Mouse (Mus musculus): ENCODE data around the gene Zdhhc14. TPM values are rescaled to one million over a fixed set of nuclear protein-coding genes. Genes with fewer than 3 reads are reported as not detected.

Gene Zdhhc14
- polyA plus RNA-seq, 1 experiment, result 0.01 TPM

GRCm38 (mm10) chr17:5493809-5494208 is 1.5 kb downstream of the Zdhhc14 start:
- H3K36me3 ChIP-seq (ENCODE audit: control insufficient read depth, insufficient read depth), result no peaks in the 10 kb centered on the region
- no peak overlapping the region for H3ac ChIP-seq (ENCODE audit: control insufficient read depth, insufficient read length, low read depth)
- no peak overlapping the region for H3K4me3 ChIP-seq (ENCODE audit: insufficient read depth, poor library complexity, severe bottlenecking)

GRCm38 (mm10) chr17:5494832-5495231 is 2.5 kb downstream of the Zdhhc14 start:
- Histone ChIP-seq H3K79me3 (ENCODE audit: low read depth) (no peaks in the 10 kb centered on the region), H3K27me3 (ENCODE audit: control insufficient read depth, insufficient read depth, insufficient read length) (peaks cover 59% of the 10 kb centered on the region), H3K36me3 (ENCODE audit: control insufficient read depth, insufficient read depth) (no peaks in the 10 kb centered on the region), H3K4me3 (ENCODE audit: insufficient read depth, poor library complexity, severe bottlenecking) (no peak overlapping the region), H3ac (ENCODE audit: control insufficient read depth, insufficient read length, low read depth) (no peak overlapping the region), H3K79me2 (ENCODE audit: control insufficient read depth, insufficient read depth) (no peaks in the 10 kb centered on the region)
- TF ChIP-seq MYOD1 (IDR thresholded peaks at IDR 0.05; ENCODE audit: control insufficient read depth, insufficient read length, low read depth), result no peak
- no peak for TF ChIP-seq CEBPB (IDR thresholded peaks at IDR 0.05; ENCODE audit: low read depth)
- no peak for TF ChIP-seq CTCF (IDR thresholded peaks at IDR 0.05; ENCODE audit: control insufficient read depth, insufficient read depth, insufficient read length)
- no peak for TF ChIP-seq MAX (IDR thresholded peaks at IDR 0.05)
- no peak for TF ChIP-seq MYOG (IDR thresholded peaks at IDR 0.05; ENCODE audit: control insufficient read depth, extremely low read depth, insufficient read length)
- TF ChIP-seq USF1 (IDR thresholded peaks at IDR 0.05; ENCODE audit: low read depth), result no peak
- TF ChIP-seq FOSL1 (IDR thresholded peaks at IDR 0.05; ENCODE audit: insufficient read depth, low read length, poor library complexity, severe bottlenecking), result no peak

More at GRCm38 (mm10) chr17:5493809-5494208, 1.5 kb downstream of the Zdhhc14 start:
- no peaks in the 10 kb centered on the region for H3K79me2 ChIP-seq (ENCODE audit: control insufficient read depth, insufficient read depth)
- TF ChIP-seq CTCF (IDR thresholded peaks at IDR 0.05; ENCODE audit: control insufficient read depth, insufficient read depth, insufficient read length) (no peak), MYOG (IDR thresholded peaks at IDR 0.05; ENCODE audit: control insufficient read depth, extremely low read depth, insufficient read length) (no peak), MYOD1 (IDR thresholded peaks at IDR 0.05; ENCODE audit: control insufficient read depth, insufficient read length, low read depth) (no peak)
- H3K27me3 ChIP-seq (ENCODE audit: control insufficient read depth, insufficient read depth, insufficient read length), result peaks cover 67% of the 10 kb centered on the region
- no peaks in the 10 kb centered on the region for H3K79me3 ChIP-seq (ENCODE audit: low read depth)

GRCm38 (mm10) chr17:5497695-5498094 is 5.3 kb downstream of the Zdhhc14 start:
- Histone ChIP-seq H3K4me3 (ENCODE audit: insufficient read depth, poor library complexity, severe bottlenecking) (no peak overlapping the region), H3K27me3 (ENCODE audit: control insufficient read depth, insufficient read depth, insufficient read length) (peaks cover 45% of the 10 kb centered on the region), H3K79me3 (ENCODE audit: low read depth) (no peaks in the 10 kb centered on the region), H3K79me2 (ENCODE audit: control insufficient read depth, insufficient read depth) (no peaks in the 10 kb centered on the region), H3K36me3 (ENCODE audit: control insufficient read depth, insufficient read depth) (no peaks in the 10 kb centered on the region), H3ac (ENCODE audit: control insufficient read depth, insufficient read length, low read depth) (no peak overlapping the region)
- TF ChIP-seq CTCF (IDR thresholded peaks at IDR 0.05; ENCODE audit: control insufficient read depth, insufficient read depth, insufficient read length), result no peak
- no peak for TF ChIP-seq USF1 (IDR thresholded peaks at IDR 0.05; ENCODE audit: low read depth)
- no peak for TF ChIP-seq MAX (IDR thresholded peaks at IDR 0.05)
- TF ChIP-seq CEBPB (IDR thresholded peaks at IDR 0.05; ENCODE audit: low read depth), result no peak
- no peak for TF ChIP-seq MYOG (IDR thresholded peaks at IDR 0.05; ENCODE audit: control insufficient read depth, extremely low read depth, insufficient read length)
- TF ChIP-seq FOSL1 (IDR thresholded peaks at IDR 0.05; ENCODE audit: insufficient read depth, low read length, poor library complexity, severe bottlenecking), result no peak
- no peak for TF ChIP-seq MYOD1 (IDR thresholded peaks at IDR 0.05; ENCODE audit: control insufficient read depth, insufficient read length, low read depth)

- H3K4me3 ChIP-seq (ENCODE audit: insufficient read depth, poor library complexity, severe bottlenecking), result no peak overlapping the region
- no peaks in the 10 kb centered on the region for H3K36me3 ChIP-seq (ENCODE audit: control insufficient read depth, insufficient read depth)
- peaks cover 32% of the 10 kb centered on the region for H3K27me3 ChIP-seq (ENCODE audit: control insufficient read depth, insufficient read depth, insufficient read length)
- no peaks in the 10 kb centered on the region for H3K79me3 ChIP-seq (ENCODE audit: low read depth)
- H3ac ChIP-seq (ENCODE audit: control insufficient read depth, insufficient read length, low read depth), result no peak overlapping the region
- TF ChIP-seq MYOG (IDR thresholded peaks at IDR 0.05; ENCODE audit: control insufficient read depth, extremely low read depth, insufficient read length) (no peak), USF1 (IDR thresholded peaks at IDR 0.05; ENCODE audit: low read depth) (no peak), MAX (IDR thresholded peaks at IDR 0.05) (no peak), MYOD1 (IDR thresholded peaks at IDR 0.05; ENCODE audit: control insufficient read depth, insufficient read length, low read depth) (no peak)
- no peaks in the 10 kb centered on the region for H3K79me2 ChIP-seq (ENCODE audit: control insufficient read depth, insufficient read depth)
These were observed 6.6 kb downstream of the Zdhhc14 start for GRCm38 (mm10) chr17:5498996-5499395.

GRCm38 (mm10) chr17:5503981-5504760 is 11.8 kb downstream of the Zdhhc14 start:
- TF ChIP-seq USF1 (IDR thresholded peaks at IDR 0.05; ENCODE audit: low read depth) (no peak), FOSL1 (IDR thresholded peaks at IDR 0.05; ENCODE audit: insufficient read depth, low read length, poor library complexity, severe bottlenecking) (no peak), MYOG (IDR thresholded peaks at IDR 0.05; ENCODE audit: control insufficient read depth, extremely low read depth, insufficient read length) (no peak)

GRCm38 (mm10) chr17:5504969-5505368 is 12.6 kb downstream of the Zdhhc14 start:
- Histone ChIP-seq H3K27me3 (ENCODE audit: control insufficient read depth, insufficient read depth, insufficient read length) (peaks cover 31% of the 10 kb centered on the region), H3K36me3 (ENCODE audit: control insufficient read depth, insufficient read depth) (no peaks in the 10 kb centered on the region), H3K79me3 (ENCODE audit: low read depth) (no peaks in the 10 kb centered on the region), H3K4me3 (ENCODE audit: insufficient read depth, poor library complexity, severe bottlenecking) (no peak overlapping the region), H3K79me2 (ENCODE audit: control insufficient read depth, insufficient read depth) (no peaks in the 10 kb centered on the region), H3ac (ENCODE audit: control insufficient read depth, insufficient read length, low read depth) (no peak overlapping the region)
- TF ChIP-seq CEBPB (IDR thresholded peaks at IDR 0.05; ENCODE audit: low read depth) (no peak), MAX (IDR thresholded peaks at IDR 0.05) (no peak), MYOG (IDR thresholded peaks at IDR 0.05; ENCODE audit: control insufficient read depth, extremely low read depth, insufficient read length) (no peak), MYOD1 (IDR thresholded peaks at IDR 0.05; ENCODE audit: control insufficient read depth, insufficient read length, low read depth) (no peak), USF1 (IDR thresholded peaks at IDR 0.05; ENCODE audit: low read depth) (no peak), CTCF (IDR thresholded peaks at IDR 0.05; ENCODE audit: control insufficient read depth, insufficient read depth, insufficient read length) (no peak), FOSL1 (IDR thresholded peaks at IDR 0.05; ENCODE audit: insufficient read depth, low read length, poor library complexity, severe bottlenecking) (no peak)

More at GRCm38 (mm10) chr17:5503981-5504760, 11.8 kb downstream of the Zdhhc14 start:
- Histone ChIP-seq H3K36me3 (ENCODE audit: control insufficient read depth, insufficient read depth) (no peaks in the 10 kb centered on the region), H3K4me3 (ENCODE audit: insufficient read depth, poor library complexity, severe bottlenecking) (no peak overlapping the region), H3K27me3 (ENCODE audit: control insufficient read depth, insufficient read depth, insufficient read length) (peaks cover 27% of the 10 kb centered on the region), H3ac (ENCODE audit: control insufficient read depth, insufficient read length, low read depth) (no peak overlapping the region), H3K79me2 (ENCODE audit: control insufficient read depth, insufficient read depth) (no peaks in the 10 kb centered on the region), H3K79me3 (ENCODE audit: low read depth) (no peaks in the 10 kb centered on the region)

Measured in C2C12 (cell line).